Mouse (Mus musculus) T-cell, adult 2 months (primary cell): Measurements from ENCODE around the gene Lypd6.

Experiments used
- DNase-seq: peaks from one replicate; pipeline ENCODE4 v3.0.0; 2022; ENCODE audit warnings: low spot score

Gene Lypd6

GRCm38 (mm10) chr2:50066246-50066967, at the start of gene Lypd6:
Lypd6 (plus strand) TSS chr2:50066429.
- DNase-seq = no peak

- DNase-seq = no peak
Observed at GRCm38 (mm10) chr2:50019477-50019876, 46.8 kb upstream of the Lypd6 start.

DNA sequence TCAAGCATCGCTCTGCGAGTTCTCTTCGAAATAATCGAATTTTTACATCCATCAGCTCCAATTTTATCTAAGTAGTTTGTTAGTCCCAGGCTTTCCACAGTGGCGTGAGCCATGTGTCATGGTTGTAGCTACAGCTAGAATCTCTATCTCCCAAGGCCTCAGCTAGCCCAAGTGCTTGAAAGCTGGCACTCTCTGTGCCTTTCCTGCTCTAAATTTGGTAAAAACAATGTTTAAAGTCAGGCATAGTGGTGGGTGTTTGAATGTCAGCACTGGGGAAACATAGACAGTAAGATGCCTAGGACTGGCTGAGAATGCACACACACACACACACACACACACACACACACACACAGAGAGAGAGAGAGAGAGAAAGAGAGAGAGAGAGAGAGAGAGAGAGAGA, 40.7 kb upstream of the Lypd6 start:
- DNase-seq = no peak

GRCm38 (mm10) chr2:50028930-50029329, 37.3 kb upstream of the Lypd6 start:
- no peak for DNase-seq

- DNase-seq = no peak
Observed at GRCm38 (mm10) chr2:50044170-50044870, 21.9 kb upstream of the Lypd6 start.

GRCm38 (mm10) chr2:50044871-50045470, 21.3 kb upstream of the Lypd6 start:
- no peak for DNase-seq

GRCm38 (mm10) chr2:50045841-50046240, 20.4 kb upstream of the Lypd6 start:
- DNase-seq = no peak

DNA sequence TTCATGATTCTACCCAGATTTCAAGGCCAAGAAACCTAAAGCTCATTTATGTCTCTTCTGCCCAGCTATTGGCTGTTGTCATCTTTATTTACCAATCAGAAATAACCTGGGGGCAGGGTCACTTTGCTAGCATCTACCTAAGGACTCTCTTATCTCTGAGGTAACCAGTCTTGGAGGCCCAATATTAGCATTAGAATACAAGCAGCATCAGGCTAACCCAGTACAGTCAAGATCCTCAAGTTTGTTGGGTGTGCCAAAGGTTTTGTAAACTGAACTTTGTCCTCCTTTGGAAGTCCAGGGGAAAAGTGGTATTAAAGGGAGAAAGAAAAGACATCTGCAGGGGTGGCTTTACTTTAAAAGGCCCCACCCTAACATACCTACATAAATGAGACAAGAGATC, 17.8 kb upstream of the Lypd6 start:
- DNase-seq = no peak

DNA sequence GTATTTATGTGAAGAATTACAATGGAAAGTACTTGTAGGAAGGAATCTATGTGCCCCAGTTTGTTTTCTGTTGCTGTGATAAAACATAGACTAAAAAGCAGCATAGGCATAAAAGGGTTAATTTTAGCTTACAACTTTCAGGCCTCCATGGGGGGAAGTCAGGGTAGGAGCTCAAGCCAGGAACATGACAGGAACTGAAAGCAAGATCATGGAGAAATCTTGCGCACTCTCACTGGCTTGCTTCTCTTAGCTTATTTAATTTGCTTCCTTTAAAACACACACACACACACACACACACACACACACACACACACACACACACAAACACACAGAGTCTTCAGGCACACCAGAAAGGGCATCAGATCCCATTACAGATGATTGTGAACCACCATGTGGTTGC, 12.3 kb upstream of the Lypd6 start:
- DNase-seq = no peak

DNA sequence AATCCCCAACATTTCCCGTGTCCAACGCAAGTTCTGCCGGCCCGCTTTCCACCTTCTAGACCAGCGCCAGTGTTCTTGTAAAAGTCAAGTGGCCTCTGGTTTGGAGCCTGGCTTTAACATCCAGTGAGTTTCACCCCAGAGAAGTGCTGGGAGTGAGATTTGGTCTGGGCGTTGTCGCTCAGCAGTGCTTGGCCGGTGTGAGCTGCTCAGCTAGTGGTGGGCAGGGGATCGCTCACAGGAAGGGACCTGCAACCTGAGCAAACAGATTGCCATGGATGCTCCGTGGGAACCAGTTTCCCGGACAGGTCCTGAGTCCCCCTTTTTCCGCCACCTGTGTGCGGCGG, 355 bp upstream of the Lypd6 start:
- no peak for DNase-seq

- DNase-seq = no peak
Observed at GRCm38 (mm10) chr2:50066968-50067315, 713 bp downstream of the Lypd6 start.

GRCm38 (mm10) chr2:50069571-50070295, 3.5 kb downstream of the Lypd6 start:
- DNase-seq = no peak

DNA sequence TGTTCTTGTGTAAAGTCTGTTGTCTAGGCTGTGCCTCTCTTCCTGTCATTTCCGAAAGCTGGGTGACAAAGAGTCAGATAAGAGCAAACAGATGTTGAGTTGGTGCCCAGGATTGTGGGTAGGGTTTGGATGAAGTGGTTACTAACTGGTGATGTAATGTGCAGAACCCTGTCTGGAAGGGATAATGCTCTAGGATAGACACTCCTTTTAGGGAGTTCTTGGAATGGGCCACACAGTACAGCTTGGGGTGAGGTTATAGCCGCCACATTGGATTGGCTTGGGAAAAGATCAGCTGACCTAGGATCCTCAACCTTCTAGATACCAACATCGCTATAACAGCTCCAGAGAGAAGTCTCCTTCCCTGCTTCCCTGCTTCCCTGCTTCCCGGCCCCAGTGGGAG, 5.9 kb downstream of the Lypd6 start:
- no peak for DNase-seq

- no peak for DNase-seq
Observed at GRCm38 (mm10) chr2:50084746-50085145, 18.5 kb downstream of the Lypd6 start.

- no peak for DNase-seq
Observed at GRCm38 (mm10) chr2:50087761-50088160, 21.5 kb downstream of the Lypd6 start.

- no peak for DNase-seq
Observed at GRCm38 (mm10) chr2:50096336-50096735, 30.1 kb downstream of the Lypd6 start.

- DNase-seq = no peak
Observed at GRCm38 (mm10) chr2:50100364-50101151, 34.3 kb downstream of the Lypd6 start.

- DNase-seq = no peak
Observed at GRCm38 (mm10) chr2:50101152-50101450, 34.9 kb downstream of the Lypd6 start.

GRCm38 (mm10) chr2:50103850-50104503, 37.7 kb downstream of the Lypd6 start:
- no peak for DNase-seq

DNA sequence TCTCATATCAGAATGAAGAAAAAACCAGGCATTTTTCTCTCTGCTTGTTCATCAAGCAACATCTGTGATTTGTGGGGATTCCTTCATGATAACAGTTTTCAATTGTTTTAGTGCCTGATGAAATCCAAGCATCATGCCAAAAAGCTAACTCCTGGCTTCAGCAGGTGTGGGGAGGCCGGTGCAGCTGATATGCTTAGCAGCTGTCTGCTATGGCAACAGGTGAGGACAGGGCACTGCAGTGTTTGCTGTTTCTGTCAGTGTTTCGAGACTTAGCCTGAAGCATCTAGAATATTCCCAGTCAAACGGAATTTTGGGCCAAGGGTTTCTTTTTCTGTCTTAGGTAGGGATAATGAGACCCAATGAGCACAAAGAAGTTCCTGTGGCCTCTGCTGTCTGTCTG, 39.4 kb downstream of the Lypd6 start:
- DNase-seq = no peak

DNA sequence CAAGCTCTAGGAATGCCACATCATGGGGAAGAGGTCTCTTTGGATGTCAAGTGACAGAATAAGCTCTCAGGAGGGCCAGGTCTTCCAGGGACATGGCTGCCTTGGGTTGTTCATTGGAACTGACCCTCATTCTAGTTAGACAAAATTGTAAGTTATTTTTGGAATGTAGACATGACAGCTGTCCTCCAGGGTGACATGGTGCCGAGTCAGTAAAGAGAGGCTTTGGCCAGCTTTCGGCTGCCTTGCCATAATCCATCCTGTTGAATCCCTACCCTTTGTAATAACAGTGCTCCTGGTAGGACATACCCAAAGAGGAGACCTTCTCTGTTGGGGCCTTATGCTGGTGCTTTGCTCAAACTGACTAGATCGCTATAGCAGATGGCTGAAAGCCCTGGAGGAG, 39.8 kb downstream of the Lypd6 start:
- DNase-seq = no peak

GRCm38 (mm10) chr2:50106879-50107278, 40.6 kb downstream of the Lypd6 start:
- no peak for DNase-seq
